Mouse (Mus musculus) liver, embryonic 16.5 days (tissue): ENCODE measurements around the gene Krtcap2. TPM values are rescaled to one million over a fixed set of nuclear protein-coding genes. Genes with fewer than 3 reads are reported as not detected.

Experiments used
- ATAC-seq: fragments of 200-750 bp; cut with Nextera tagmentation; 2 replicates; pipeline ENCODE4 v1.8.0; 2017; ENCODE audit warnings: low read depth, mild to moderate bottlenecking, moderate number of reproducible peaks, moderate library complexity
- H3K27ac ChIP-seq: fragments of 300-500 bp; sonication (generic); 2 replicates; pipeline ENCODE4 v1.5.1; 2014; ENCODE audit warnings: mild to moderate bottlenecking, low read length
- H3K27me3 ChIP-seq: fragments of 300-500 bp; sonication (generic); 2 replicates; pipeline ENCODE4 v1.6.1; 2014; ENCODE audit warnings: low read depth, low read length, mixed read lengths; ENCODE audit not compliant: control insufficient read depth, insufficient read depth
- H3K36me3 ChIP-seq: fragments of 300-500 bp; sonication (generic); 2 replicates; pipeline ENCODE4 v1.6.1; 2014; ENCODE audit warnings: mild to moderate bottlenecking; ENCODE audit not compliant: control insufficient read depth, insufficient read depth
- H3K4me1 ChIP-seq: fragments of 300-500 bp; sonication (generic); 2 replicates; pipeline ENCODE4 v1.6.1; 2014; ENCODE audit warnings: low read depth, low read length, mixed read lengths; ENCODE audit not compliant: control insufficient read depth
- H3K4me2 ChIP-seq: fragments of 300-500 bp; sonication (generic); 2 replicates; pipeline ENCODE4 v1.6.1; 2014; ENCODE audit warnings: low read depth, low read length, mixed read lengths
- H3K4me3 ChIP-seq: fragments of 300-500 bp; sonication (generic); 2 replicates; pipeline ENCODE4 v1.5.1; 2014; ENCODE audit warnings: low read depth, mild to moderate bottlenecking, low read length
- H3K9ac ChIP-seq: fragments of 300-500 bp; sonication (generic); 2 replicates; pipeline ENCODE4 v1.6.1; 2014; ENCODE audit warnings: low read depth, low read length
- H3K9me3 ChIP-seq: fragments of 300-500 bp; sonication (generic); replicated peaks from 2 replicates; pipeline ENCODE4 v1.6.1; 2016; ENCODE audit warnings: low read length; ENCODE audit not compliant: control insufficient read depth
- WGBS: fragments of 180-500 bp; shearing (Covaris S2); extraction: QIAGEN DNeasy Blood & Tissue Kit; methylation state at CpG from one replicate; pipeline ENCODE4 v1.1.7; 2014; ENCODE audit not compliant: insufficient replicate concordance; 5-methylcytosine and 5-hydroxymethylcytosine counted together
- polyA plus RNA-seq: library from polyadenylated mRNA; unstranded; fragments of >200 nt; fragmentation: Nextera tagmentation; extraction: Ambion mirVana; gene quantifications from 2 replicates; pipeline ENCODE4 v1.2.1, GENCODE M21; 2015

The Krtcap2 gene
- polyA plus RNA-seq, 1 experiment from 2014 or later: 129 TPM

GRCm38 (mm10) chr3:89280606-89281511, 35.1 kb downstream of the Krtcap2 start, which contains the start of gene Efna1:
Gene Efna1 (minus strand): TSS chr3:89281142.
- peaks cover 45% of the 10 kb centered on the region for H3K27me3 ChIP-seq
- peak within 1 kb of the TSS; percentile 61 for H3K4me2 ChIP-seq
- under 1% methylated on average over 52 of the region's 52 CpGs for WGBS
- peak within 1 kb of the TSS; percentile 41; the same call in 1 of the 2 replicates for H3K9ac ChIP-seq
- ATAC-seq: peak; percentile 75
- H3K27ac ChIP-seq: peak within 1 kb of the TSS; percentile 73
- H3K4me1 ChIP-seq: peaks cover 2% of the 10 kb centered on the region
- no peaks in the 10 kb centered on the region for H3K9me3 ChIP-seq
- peak within 1 kb of the TSS; percentile 50 for H3K4me3 ChIP-seq
- H3K36me3 ChIP-seq: no peaks in the 10 kb centered on the region

- Histone ChIP-seq H3K27me3 (peaks cover 45% of the 10 kb centered on the region), H3K9ac (no peak overlapping the region), H3K9me3 (no peaks in the 10 kb centered on the region), H3K4me2 (peak overlapping the region; percentile 61), H3K36me3 (no peaks in the 10 kb centered on the region), H3K27ac (peak overlapping the region; percentile 13; the same call in 1 of the 2 replicates), H3K4me1 (peaks cover 2% of the 10 kb centered on the region), H3K4me3 (peak overlapping the region; percentile 50; the same call in 1 of the 2 replicates)
- WGBS: 13% methylated on average over 20 of the region's 20 CpGs
- no peak for ATAC-seq
These were observed 36.0 kb downstream of the Krtcap2 start for GRCm38 (mm10) chr3:89281579-89282290.

GRCm38 (mm10) chr3:89282291-89282643, 36.5 kb downstream of the Krtcap2 start:
- no peak for ATAC-seq
- Histone ChIP-seq H3K36me3 (no peaks in the 10 kb centered on the region), H3K9ac (no peak overlapping the region), H3K9me3 (no peaks in the 10 kb centered on the region), H3K4me1 (peaks cover 2% of the 10 kb centered on the region), H3K27ac (no peak overlapping the region), H3K4me3 (no peak overlapping the region), H3K4me2 (no peak overlapping the region), H3K27me3 (peaks cover 45% of the 10 kb centered on the region)
- 15% methylated on average over 4 of the region's 4 CpGs for WGBS

GRCm38 (mm10) chr3:89284261-89284660, 38.5 kb downstream of the Krtcap2 start:
- H3K27me3 ChIP-seq: peaks cover 27% of the 10 kb centered on the region
- H3K4me2 ChIP-seq: no peak overlapping the region
- no peak for ATAC-seq
- WGBS: 75% methylated on average over 3 of the region's 3 CpGs
- H3K4me1 ChIP-seq: peaks cover 2% of the 10 kb centered on the region
- no peaks in the 10 kb centered on the region for H3K36me3 ChIP-seq
- H3K4me3 ChIP-seq: no peak overlapping the region
- no peak overlapping the region for H3K27ac ChIP-seq
- H3K9ac ChIP-seq: no peak overlapping the region
- H3K9me3 ChIP-seq: no peaks in the 10 kb centered on the region

GRCm38 (mm10) chr3:89285526-89285925, 39.8 kb downstream of the Krtcap2 start:
- no peak overlapping the region for H3K4me3 ChIP-seq
- no peak overlapping the region for H3K9ac ChIP-seq
- no peaks in the 10 kb centered on the region for H3K36me3 ChIP-seq
- H3K4me2 ChIP-seq: no peak overlapping the region
- peaks cover 14% of the 10 kb centered on the region for H3K27me3 ChIP-seq
- no peak for ATAC-seq
- H3K9me3 ChIP-seq: no peaks in the 10 kb centered on the region
- peaks cover 2% of the 10 kb centered on the region; the same call in 1 of the 2 replicates for H3K4me1 ChIP-seq
- H3K27ac ChIP-seq: no peak overlapping the region
- 44% methylated on average over 2 of the region's 2 CpGs for WGBS

GRCm38 (mm10) chr3:89287286-89287685, 41.5 kb downstream of the Krtcap2 start:
- Histone ChIP-seq H3K27me3 (no peaks in the 10 kb centered on the region; the same call in 1 of the 2 replicates), H3K4me1 (no peaks in the 10 kb centered on the region), H3K4me2 (no peak overlapping the region), H3K9me3 (no peaks in the 10 kb centered on the region), H3K9ac (no peak overlapping the region), H3K4me3 (no peak overlapping the region), H3K36me3 (no peaks in the 10 kb centered on the region), H3K27ac (no peak overlapping the region)
- ATAC-seq: no peak
- WGBS: 28% methylated on average over 5 of the region's 5 CpGs

GRCm38 (mm10) chr3:89288503-89288928, 42.8 kb downstream of the Krtcap2 start:
- H3K27ac ChIP-seq: no peak overlapping the region
- ATAC-seq: no peak
- no peaks in the 10 kb centered on the region for H3K36me3 ChIP-seq
- H3K4me2 ChIP-seq: no peak overlapping the region
- H3K4me3 ChIP-seq: no peak overlapping the region
- H3K4me1 ChIP-seq: no peaks in the 10 kb centered on the region
- WGBS: 41% methylated on average over 7 of the region's 7 CpGs
- no peak overlapping the region for H3K9ac ChIP-seq
- H3K9me3 ChIP-seq: no peaks in the 10 kb centered on the region
- H3K27me3 ChIP-seq: no peaks in the 10 kb centered on the region

- no peak for ATAC-seq
- Histone ChIP-seq H3K9me3 (no peaks in the 10 kb centered on the region), H3K36me3 (no peaks in the 10 kb centered on the region), H3K9ac (no peak overlapping the region), H3K27ac (no peak overlapping the region), H3K4me1 (no peaks in the 10 kb centered on the region; the same call in 1 of the 2 replicates), H3K4me2 (no peak overlapping the region), H3K27me3 (no peaks in the 10 kb centered on the region), H3K4me3 (no peak overlapping the region)
- 26% methylated on average over 10 of the region's 10 CpGs for WGBS
These were observed 46.1 kb downstream of the Krtcap2 start for GRCm38 (mm10) chr3:89291874-89292273.
